Mouse (Mus musculus): ENCODE results near the gene Fkbp7.
A peak's percentile ranks its signal among the peaks of the same experiment; 100 is the strongest.

The Fkbp7 gene

DNA sequence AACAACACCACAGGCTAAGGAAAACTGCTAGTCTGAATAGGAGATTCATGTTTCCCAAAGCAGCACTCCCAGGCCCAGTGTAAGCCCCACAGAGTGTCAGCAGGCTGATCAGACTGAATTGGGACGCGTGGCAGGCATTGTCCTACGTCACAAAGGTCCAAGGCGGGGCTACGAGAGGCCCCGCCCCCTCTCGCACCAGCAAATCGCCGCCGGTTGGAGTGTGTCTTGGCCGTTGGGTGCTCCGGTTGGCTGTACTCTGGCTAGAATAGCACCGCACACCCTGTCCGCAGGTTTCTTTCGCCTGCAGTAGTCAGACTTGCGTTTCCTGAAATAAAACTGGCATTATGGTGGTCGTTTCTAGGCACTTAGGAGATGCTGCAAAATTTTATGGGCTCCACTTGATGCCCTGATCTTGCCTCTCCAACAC lies at the start of gene Fkbp7:
Gene Fkbp7, minus strand, starts transcription at position 151 of the 427 bp plus-strand sequence.
- peak; percentile 95 for DNase-seq (ENCODE audit: low read depth, low spot score)

- DNase-seq (ENCODE audit: low read depth, low spot score) = no peak
These were observed 46.7 kb upstream of the Fkbp7 start for GRCm38 (mm10) chr2:76719650-76720049.

- peak; percentile 14 for DNase-seq (ENCODE audit: low read depth, low spot score)
These were observed 42.1 kb upstream of the Fkbp7 start for GRCm38 (mm10) chr2:76714984-76715383.

- peak; percentile 13 for DNase-seq (ENCODE audit: low read depth, low spot score)
These were observed 35.6 kb upstream of the Fkbp7 start for GRCm38 (mm10) chr2:76708512-76708911.

GRCm38 (mm10) chr2:76705655-76706054 lies 32.7 kb upstream of the Fkbp7 start:
- no peak for DNase-seq (ENCODE audit: low read depth, low spot score)

GRCm38 (mm10) chr2:76702751-76703150 lies 29.8 kb upstream of the Fkbp7 start:
- no peak for DNase-seq (ENCODE audit: low read depth, low spot score)

GRCm38 (mm10) chr2:76702188-76702587 lies 29.3 kb upstream of the Fkbp7 start:
- DNase-seq (ENCODE audit: low read depth, low spot score) = no peak

DNA sequence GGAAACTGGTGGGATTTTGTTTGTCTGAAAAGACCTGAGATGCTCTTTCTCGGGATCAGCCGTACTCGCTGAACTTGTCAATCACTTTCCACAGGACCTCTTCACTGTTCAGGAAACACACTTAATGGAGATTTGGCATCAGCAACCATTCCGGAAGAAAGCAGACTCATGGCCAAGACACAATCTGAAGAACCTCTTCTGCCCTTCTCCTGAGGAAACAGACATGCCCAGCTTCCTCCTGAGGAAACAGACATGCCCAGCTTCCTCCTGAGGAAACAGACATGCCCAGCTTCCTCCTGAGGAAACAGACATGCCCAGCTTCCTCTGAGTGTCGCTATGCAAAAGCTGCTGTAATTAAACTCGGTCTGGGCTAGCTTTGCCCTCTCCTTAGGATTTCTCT lies 22.4 kb upstream of the Fkbp7 start:
- no peak for DNase-seq (ENCODE audit: low read depth, low spot score)

DNA sequence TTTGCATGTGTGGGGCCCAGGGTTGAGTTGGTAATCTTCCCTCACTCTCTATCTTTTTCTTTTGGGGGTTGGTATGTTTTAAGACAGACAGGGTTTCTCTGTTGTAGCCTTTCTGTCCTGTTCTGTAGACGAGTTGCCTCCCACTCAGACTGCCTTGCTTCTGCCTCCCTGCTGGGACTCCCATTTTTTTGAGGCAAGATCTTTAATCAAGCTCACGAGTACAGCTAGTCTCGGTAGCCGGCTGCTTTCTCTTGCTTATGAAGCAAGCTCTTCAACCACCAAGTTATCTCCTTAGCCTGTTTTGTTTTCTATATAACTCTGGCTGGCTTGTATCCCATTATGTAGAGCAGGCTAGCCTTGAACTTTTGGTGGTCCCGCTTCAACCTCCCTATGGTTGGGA lies 20.8 kb upstream of the Fkbp7 start:
- DNase-seq (ENCODE audit: low read depth, low spot score) = peak; percentile 35

- no peak for DNase-seq (ENCODE audit: low read depth, low spot score)
These were observed 17.7 kb upstream of the Fkbp7 start for GRCm38 (mm10) chr2:76690436-76691204.

DNA sequence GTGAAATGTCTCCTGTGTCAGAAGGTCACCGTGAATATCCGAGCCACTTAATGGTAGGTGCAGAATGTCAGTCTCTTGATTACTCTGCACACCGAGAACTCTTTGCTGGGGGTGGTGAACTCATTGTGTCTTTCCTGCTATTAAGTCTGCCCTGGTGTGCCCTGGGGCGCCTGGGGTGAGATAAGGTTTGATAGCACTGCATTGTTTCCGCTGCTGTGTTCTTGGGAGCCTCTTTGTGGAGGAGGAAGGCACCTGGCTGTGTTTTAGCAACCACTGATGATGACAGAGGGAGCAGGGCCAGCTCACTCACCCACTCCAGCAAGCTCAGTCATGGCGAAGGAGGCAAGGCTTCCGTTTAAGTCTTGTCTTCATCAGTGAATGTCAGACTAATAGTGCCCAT lies 15.2 kb upstream of the Fkbp7 start:
- peak; percentile 49 for DNase-seq (ENCODE audit: low read depth, low spot score)

GRCm38 (mm10) chr2:76687608-76688007 lies 14.7 kb upstream of the Fkbp7 start:
- DNase-seq (ENCODE audit: low read depth, low spot score) = no peak

DNA sequence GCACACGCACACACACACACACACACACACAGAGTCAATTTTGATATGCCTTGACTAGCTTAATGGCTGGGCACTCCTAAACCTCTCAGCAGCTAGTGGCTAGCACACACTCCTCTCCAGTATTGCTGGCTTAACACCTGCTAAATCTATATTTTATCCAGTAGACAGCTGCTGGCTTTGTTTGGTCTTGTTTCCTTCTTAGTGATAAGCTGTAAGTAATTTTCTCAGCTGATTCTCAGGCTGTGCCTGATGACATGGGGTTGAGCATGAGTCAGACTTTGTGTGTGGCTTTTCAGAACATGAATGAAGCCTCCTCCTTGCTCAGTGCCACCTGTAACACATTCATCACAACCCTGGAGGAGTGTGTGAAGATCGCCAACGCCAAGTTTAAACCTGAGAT lies 14.1 kb upstream of the Fkbp7 start:
- DNase-seq (ENCODE audit: low read depth, low spot score) = peak; percentile 70

GRCm38 (mm10) chr2:76682301-76682700 lies 9.4 kb upstream of the Fkbp7 start:
- no peak for DNase-seq (ENCODE audit: low read depth, low spot score)

DNA sequence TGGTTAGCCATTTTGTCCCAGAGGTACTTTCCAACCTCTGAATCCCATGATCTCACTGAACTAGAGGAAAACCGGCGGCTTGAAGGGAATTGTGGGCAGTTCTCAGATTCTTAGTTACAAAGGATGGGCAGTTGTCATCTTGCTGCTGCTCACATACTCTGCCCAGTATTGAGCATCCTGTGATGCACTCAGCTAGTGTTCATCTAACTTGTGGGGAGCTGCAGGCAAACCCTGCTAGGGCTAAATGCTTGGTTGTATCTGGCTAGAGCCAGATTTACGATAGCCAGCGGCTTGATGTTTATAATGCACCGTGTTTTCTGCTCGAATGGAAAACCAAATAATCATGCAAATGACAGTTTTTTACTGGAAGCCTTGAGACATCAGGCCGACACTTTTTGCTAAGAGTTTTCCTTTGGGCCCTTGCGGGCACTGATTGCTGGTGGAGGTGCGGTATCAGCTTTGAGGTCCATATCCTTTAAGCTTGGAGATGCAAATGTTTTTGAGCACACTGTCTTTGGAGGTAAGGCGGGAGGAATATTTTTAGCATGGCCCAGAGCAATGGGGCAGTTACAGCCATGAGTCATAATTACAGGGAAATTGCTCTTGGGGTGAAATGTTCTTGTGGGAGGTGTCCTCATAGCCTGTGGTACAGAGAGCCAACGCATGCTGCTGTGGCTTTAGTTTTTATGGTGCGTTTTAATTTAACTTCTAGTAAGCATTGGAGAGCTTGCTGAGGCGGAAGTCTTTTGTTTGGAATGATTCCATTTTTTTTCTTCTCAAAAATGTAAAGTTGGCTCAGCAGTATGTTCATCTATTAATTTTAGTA lies 3.7 kb upstream of the Fkbp7 start:
- peak; percentile 36 for DNase-seq (ENCODE audit: low read depth, low spot score)

DNA sequence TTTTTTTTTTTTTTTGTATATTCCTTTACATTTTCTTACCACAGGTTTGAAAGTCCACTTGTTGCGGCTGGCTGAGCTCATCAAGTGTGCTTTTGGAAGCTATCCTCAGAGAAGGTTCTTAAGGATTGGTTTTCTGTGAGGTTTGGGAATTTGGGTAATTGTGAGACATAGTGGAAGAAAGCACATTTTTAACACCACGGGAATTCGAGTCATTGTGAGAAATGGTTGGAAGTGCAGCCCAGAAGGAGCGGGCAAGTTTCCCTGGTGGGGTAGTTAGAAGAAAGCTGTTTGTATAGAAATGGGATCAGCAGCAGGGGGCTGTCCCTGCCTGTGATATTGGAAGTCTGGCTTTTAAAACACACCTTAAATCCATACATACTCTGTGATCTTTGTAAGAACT lies 3.0 kb upstream of the Fkbp7 start:
- no peak for DNase-seq (ENCODE audit: low read depth, low spot score)

DNA sequence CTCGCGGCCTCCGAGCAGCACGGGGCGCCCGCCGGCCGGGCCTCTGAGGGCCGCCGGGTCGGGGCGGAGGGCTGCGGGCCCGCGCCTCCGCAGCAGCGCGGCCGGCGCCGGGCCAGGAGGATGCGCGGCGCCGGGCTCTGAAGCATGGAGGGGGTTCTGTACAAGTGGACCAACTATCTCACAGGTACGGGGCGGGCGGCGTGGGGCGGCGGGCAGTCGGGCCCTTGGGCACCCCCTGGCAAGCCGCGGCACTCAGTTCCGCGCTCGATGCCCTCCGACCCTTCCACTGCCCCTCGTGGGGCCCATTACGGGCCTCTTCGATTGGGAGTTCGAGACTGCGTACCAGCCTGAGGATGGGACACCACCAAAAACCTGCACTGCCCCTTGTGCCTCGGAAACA lies 2.5 kb upstream of the Fkbp7 start:
- DNase-seq (ENCODE audit: low read depth, low spot score) = no peak

- DNase-seq (ENCODE audit: low read depth, low spot score) = peak; percentile 92
These were observed 2.0 kb upstream of the Fkbp7 start, which contains the start of gene Plekha3 for GRCm38 (mm10) chr2:76674725-76675427. TSS of gene Plekha3 (plus strand) at chr2:76675281.

GRCm38 (mm10) chr2:76673472-76674081 lies 661 bp upstream of the Fkbp7 start:
- DNase-seq (ENCODE audit: low read depth, low spot score) = peak; percentile 44

DNA sequence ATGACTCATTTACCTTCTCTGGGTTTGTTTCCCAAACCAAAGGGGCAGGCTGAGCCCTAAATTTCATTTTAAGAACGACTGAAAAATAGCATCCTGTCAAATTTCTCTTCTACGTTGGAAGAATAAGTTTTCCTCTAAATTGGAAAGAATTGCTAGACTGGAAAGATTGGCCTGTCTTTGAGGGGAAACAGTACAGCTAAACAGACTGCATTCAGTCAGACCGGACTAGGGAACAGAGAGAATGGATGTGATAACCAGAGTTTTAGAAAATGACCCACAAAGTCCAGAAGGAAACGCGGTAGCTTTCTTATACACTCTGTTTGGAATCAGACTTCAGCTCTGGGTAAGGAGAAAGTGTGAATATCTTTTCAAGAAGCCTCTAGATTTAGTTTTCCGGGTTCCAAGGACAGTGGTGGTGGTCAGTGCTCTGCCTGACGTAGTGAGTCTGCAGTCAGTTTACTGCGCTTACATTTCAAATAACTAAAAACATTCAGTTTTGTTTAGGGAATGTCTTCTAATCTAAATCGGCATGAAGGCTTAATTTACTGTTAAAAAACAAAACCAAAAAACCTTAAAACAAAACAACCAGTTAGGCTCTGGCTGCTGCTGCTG lies 676 bp downstream of the Fkbp7 start:
- DNase-seq (ENCODE audit: low read depth, low spot score) = no peak

DNA sequence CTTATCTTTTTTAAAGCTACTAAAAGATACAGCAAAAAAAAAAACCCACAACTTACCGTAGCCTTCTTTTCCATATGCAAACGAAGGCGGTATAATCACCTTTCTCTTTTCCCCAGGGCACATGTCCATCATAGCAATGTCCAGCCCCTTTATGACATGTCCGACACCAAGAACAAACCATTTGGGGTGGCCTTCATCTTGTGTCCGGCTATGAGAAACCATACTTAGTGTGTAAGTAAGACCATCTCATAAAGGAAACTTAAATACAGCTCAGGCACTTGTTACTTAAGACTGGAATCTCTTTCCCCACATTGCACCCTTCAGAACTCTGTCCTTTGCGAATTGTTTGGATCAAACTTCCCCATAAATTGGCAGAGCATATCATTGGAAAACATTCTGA lies 1.3 kb downstream of the Fkbp7 start:
- no peak for DNase-seq (ENCODE audit: low read depth, low spot score)

Measured in brain, adult 2 months (tissue).